Mouse (Mus musculus) lung, embryonic 16.5 days (tissue): ENCODE data around the gene Crybg3. TPM values are rescaled to one million over a fixed set of nuclear protein-coding genes. Genes with fewer than 3 reads are reported as not detected.
A peak's percentile ranks its signal among the peaks of the same experiment; 100 is the strongest.

Experiments
- ATAC-seq: fragments of 200-750 bp; cut with Nextera tagmentation; 2 replicates; pipeline ENCODE4 v1.8.0; 2017; ENCODE audit warnings: low read depth, mild to moderate bottlenecking, moderate library complexity
- H3K27ac ChIP-seq: fragments of 300-500 bp; sonication (generic); 2 replicates; pipeline ENCODE4 v1.5.1; 2014; ENCODE audit warnings: mild to moderate bottlenecking, control low read depth, low read length
- H3K27me3 ChIP-seq: fragments of 300-500 bp; sonication (generic); 2 replicates; pipeline ENCODE4 v1.6.1; 2014; ENCODE audit warnings: low read depth, low read length, mixed read lengths; ENCODE audit not compliant: control insufficient read depth, insufficient read depth
- H3K36me3 ChIP-seq: fragments of 300-500 bp; sonication (generic); 2 replicates; pipeline ENCODE4 v1.6.1; 2014; ENCODE audit warnings: low read length; ENCODE audit not compliant: control insufficient read depth, insufficient read depth
- H3K4me1 ChIP-seq: fragments of 300-500 bp; sonication (generic); replicated peaks from 2 replicates; pipeline ENCODE4 v1.6.1; 2014; ENCODE audit warnings: low read length, mixed read lengths; ENCODE audit not compliant: control insufficient read depth, insufficient read depth
- H3K4me2 ChIP-seq: fragments of 300-500 bp; sonication (generic); 2 replicates; pipeline ENCODE4 v1.6.1; 2014; ENCODE audit warnings: low read depth, low read length, control low read depth
- H3K4me3 ChIP-seq: fragments of 300-500 bp; sonication (generic); 2 replicates; pipeline ENCODE4 v1.5.1; 2014; ENCODE audit warnings: mild to moderate bottlenecking, low read length, control low read depth
- H3K9ac ChIP-seq: fragments of 300-500 bp; sonication (generic); 2 replicates; pipeline ENCODE4 v1.6.1; 2014; ENCODE audit warnings: low read length, control low read depth
- H3K9me3 ChIP-seq: fragments of 300-500 bp; sonication (generic); 2 replicates; pipeline ENCODE4 v1.6.1; 2016; ENCODE audit warnings: low read length; ENCODE audit not compliant: control insufficient read depth
- WGBS: fragments of 180-500 bp; shearing (Covaris S2); extraction: QIAGEN DNeasy Blood & Tissue Kit; methylation state at CpG from one replicate; pipeline ENCODE4 v1.1.7; 2014; 5-methylcytosine and 5-hydroxymethylcytosine counted together
- polyA plus RNA-seq: library from polyadenylated mRNA; unstranded; fragments of >200 nt; fragmentation: Nextera tagmentation; extraction: Ambion mirVana; gene quantifications from 2 replicates; pipeline ENCODE4 v1.2.1, GENCODE M21; 2015

The Crybg3 gene
- polyA plus RNA-seq: 5.5 and 6.0 TPM in 2 replicates

GRCm38 (mm10) chr16:59600311-59601251 lies at the start of gene Crybg3:
Crybg3 (minus strand) TSS chr16:59600979.
- peak within 1 kb of the TSS; percentile 56 for H3K4me2 ChIP-seq
- peak within 1 kb of the TSS; percentile 84 for H3K4me3 ChIP-seq
- H3K4me1 ChIP-seq: peaks cover 5% of the 10 kb centered on the region; the same call in 1 of the 2 replicates
- peak; percentile 98 for ATAC-seq
- no peaks in the 10 kb centered on the region for H3K27me3 ChIP-seq
- no peaks in the 10 kb centered on the region for H3K36me3 ChIP-seq
- WGBS: under 1% methylated on average over 59 of the region's 90 CpGs
- peaks cover 5% of the 10 kb centered on the region; the same call in 1 of the 2 replicates for H3K9me3 ChIP-seq
- H3K27ac ChIP-seq: peak within 1 kb of the TSS; percentile 93
- H3K9ac ChIP-seq: peak within 1 kb of the TSS; percentile 86

DNA sequence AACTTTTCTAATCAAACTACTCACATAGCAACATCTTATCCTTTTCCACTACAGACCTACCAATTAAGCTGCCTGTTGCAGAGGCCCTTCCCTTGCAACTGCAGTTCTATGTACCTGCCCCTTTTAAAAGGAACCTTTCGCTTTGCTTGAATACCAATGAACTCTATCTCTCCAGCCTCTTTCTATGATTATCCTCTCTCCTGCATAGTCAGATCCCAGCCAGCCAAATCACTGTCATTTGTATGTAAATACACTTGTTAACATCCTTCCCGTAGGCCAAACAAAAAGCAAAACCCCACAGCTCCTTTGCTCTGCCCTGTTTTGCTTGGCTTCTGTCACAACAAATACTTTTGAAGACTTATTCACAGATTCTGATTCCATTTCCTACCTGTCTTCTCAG lies 43.0 kb upstream of the Crybg3 start:
- Histone ChIP-seq H3K4me3 (no peak overlapping the region), H3K9ac (no peak overlapping the region), H3K9me3 (no peaks in the 10 kb centered on the region), H3K4me1 (no peaks in the 10 kb centered on the region), H3K27ac (no peak overlapping the region), H3K36me3 (no peaks in the 10 kb centered on the region), H3K27me3 (no peaks in the 10 kb centered on the region), H3K4me2 (no peak overlapping the region)
- 59% methylated on average over 2 of the region's 2 CpGs for WGBS
- ATAC-seq: no peak

DNA sequence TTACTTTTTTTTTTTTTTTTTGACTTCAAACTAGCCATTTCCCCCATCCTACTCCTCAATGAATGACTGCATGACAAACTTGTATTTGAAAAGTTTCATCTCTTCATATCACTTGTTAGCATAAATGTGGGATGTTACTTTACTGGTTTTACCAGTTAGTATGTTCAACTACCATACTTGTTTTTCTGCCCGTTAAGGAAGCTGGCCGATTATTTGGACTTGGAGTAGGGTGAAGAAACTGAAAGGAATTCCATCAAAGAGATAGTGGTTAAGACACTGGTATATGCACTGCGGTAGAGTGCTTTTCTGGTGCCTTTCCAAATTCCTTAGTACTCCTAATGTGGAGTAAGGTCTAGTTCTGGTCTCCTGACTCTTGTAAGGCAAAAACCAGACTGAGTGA lies 39.2 kb upstream of the Crybg3 start:
- Histone ChIP-seq H3K36me3 (no peaks in the 10 kb centered on the region), H3K9ac (no peak overlapping the region), H3K4me2 (no peak overlapping the region), H3K9me3 (no peaks in the 10 kb centered on the region), H3K4me1 (0 out of 2 replicates have a peak, but pooled peaks cover 4% of the 10 kb centered on the region), H3K27ac (no peak overlapping the region), H3K4me3 (no peak overlapping the region), H3K27me3 (no peaks in the 10 kb centered on the region)
- no peak for ATAC-seq
- WGBS: 68% methylated on average over 3 of the region's 3 CpGs

DNA sequence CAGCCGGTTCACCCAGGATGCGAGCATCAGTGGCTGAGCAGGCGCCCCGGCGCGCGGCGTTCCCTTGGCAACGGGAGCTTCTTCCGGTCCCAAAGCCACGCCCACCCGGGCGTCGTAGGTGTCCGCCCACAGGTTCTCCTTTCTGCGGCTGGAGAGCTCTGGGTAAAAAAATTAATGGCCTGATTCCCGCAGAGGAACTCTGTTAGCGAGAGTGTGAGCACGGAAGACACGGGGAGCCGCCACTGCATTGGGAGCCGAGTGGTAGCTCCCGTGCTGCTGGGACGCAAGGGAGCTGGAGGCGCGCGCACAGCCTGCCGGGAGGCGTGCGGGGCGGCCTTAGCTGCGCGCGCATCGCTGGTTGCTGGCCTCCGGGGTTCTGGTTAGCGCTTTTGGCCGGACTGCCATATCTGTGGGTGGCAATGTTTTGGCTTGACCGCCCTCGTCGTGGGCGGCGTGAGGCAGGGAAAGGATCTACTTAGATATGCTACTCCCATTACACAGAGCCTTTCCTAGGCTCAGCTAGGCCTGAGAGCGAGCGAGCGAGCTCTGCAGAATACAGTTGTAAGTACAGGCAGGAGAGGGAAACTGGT lies 38.4 kb upstream of the Crybg3 start, which contains the start of gene Arl6:
TSS of gene Arl6 (minus strand) at position 290 of the 590 bp plus-strand sequence.
- Histone ChIP-seq H3K36me3 (no peaks in the 10 kb centered on the region), H3K27me3 (no peaks in the 10 kb centered on the region), H3K27ac (peak within 1 kb of the TSS; percentile 99), H3K4me2 (peak within 1 kb of the TSS; percentile 81), H3K4me3 (peak within 1 kb of the TSS; percentile 80), H3K9me3 (no peaks in the 10 kb centered on the region), H3K4me1 (0 out of 2 replicates have a peak, but pooled peaks cover 4% of the 10 kb centered on the region), H3K9ac (peak within 1 kb of the TSS; percentile 82)
- under 1% methylated on average over 46 of the region's 46 CpGs for WGBS
- peak; percentile 99 for ATAC-seq

GRCm38 (mm10) chr16:59634598-59634997 lies 33.8 kb upstream of the Crybg3 start:
- WGBS: 83% methylated on average over 2 of the region's 2 CpGs
- H3K4me2 ChIP-seq: no peak overlapping the region
- H3K27ac ChIP-seq: no peak overlapping the region
- ATAC-seq: no peak
- no peaks in the 10 kb centered on the region for H3K27me3 ChIP-seq
- H3K4me3 ChIP-seq: no peak overlapping the region
- no peak overlapping the region for H3K9ac ChIP-seq
- no peaks in the 10 kb centered on the region for H3K9me3 ChIP-seq
- H3K36me3 ChIP-seq: no peaks in the 10 kb centered on the region
- H3K4me1 ChIP-seq: 0 out of 2 replicates have a peak, but pooled peaks cover 4% of the 10 kb centered on the region

GRCm38 (mm10) chr16:59621554-59621953 lies 20.8 kb upstream of the Crybg3 start:
- WGBS: 93% methylated on average over 2 of the region's 2 CpGs
- no peak for ATAC-seq

DNA sequence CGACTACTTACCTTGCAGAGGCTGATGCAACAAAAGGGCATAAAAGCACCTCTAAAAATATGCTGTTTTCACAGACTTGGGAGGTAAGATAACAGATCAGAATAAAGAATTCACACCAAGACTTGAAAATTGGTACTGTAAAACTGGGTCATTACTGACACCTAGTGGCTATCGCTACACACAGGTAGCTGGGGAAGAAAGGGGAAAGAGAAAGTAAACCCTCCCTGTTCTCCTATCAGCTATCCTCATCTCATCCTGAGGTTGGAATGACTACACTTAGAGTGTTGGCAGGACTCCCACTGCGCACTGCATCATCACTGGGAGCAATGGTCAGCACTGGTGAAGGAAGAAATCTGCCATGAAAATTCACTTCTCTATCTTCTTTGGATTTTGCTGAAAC lies 16.4 kb upstream of the Crybg3 start:
- no peak for ATAC-seq

More at GRCm38 (mm10) chr16:59621554-59621953, 20.8 kb upstream of the Crybg3 start:
- Histone ChIP-seq H3K27ac (no peak overlapping the region), H3K27me3 (no peaks in the 10 kb centered on the region), H3K4me1 (no peaks in the 10 kb centered on the region), H3K4me3 (no peak overlapping the region), H3K9ac (no peak overlapping the region), H3K9me3 (no peaks in the 10 kb centered on the region), H3K36me3 (no peaks in the 10 kb centered on the region), H3K4me2 (no peak overlapping the region)

GRCm38 (mm10) chr16:59615675-59616074 lies 14.9 kb upstream of the Crybg3 start:
- H3K4me2 ChIP-seq: no peak overlapping the region
- ATAC-seq: no peak
- no peaks in the 10 kb centered on the region for H3K4me1 ChIP-seq
- no peaks in the 10 kb centered on the region for H3K36me3 ChIP-seq
- H3K9ac ChIP-seq: no peak overlapping the region
- H3K9me3 ChIP-seq: no peaks in the 10 kb centered on the region
- H3K27me3 ChIP-seq: no peaks in the 10 kb centered on the region
- no peak overlapping the region for H3K27ac ChIP-seq
- 66% methylated on average over 3 of the region's 3 CpGs for WGBS
- no peak overlapping the region for H3K4me3 ChIP-seq

More for the DNA sequence above, 16.4 kb upstream of the Crybg3 start:
- Histone ChIP-seq H3K36me3 (no peaks in the 10 kb centered on the region), H3K4me2 (no peak overlapping the region), H3K27ac (no peak overlapping the region), H3K4me3 (no peak overlapping the region), H3K9me3 (no peaks in the 10 kb centered on the region), H3K9ac (no peak overlapping the region), H3K4me1 (no peaks in the 10 kb centered on the region), H3K27me3 (no peaks in the 10 kb centered on the region)
- 26% methylated on average over 3 of the region's 3 CpGs for WGBS

DNA sequence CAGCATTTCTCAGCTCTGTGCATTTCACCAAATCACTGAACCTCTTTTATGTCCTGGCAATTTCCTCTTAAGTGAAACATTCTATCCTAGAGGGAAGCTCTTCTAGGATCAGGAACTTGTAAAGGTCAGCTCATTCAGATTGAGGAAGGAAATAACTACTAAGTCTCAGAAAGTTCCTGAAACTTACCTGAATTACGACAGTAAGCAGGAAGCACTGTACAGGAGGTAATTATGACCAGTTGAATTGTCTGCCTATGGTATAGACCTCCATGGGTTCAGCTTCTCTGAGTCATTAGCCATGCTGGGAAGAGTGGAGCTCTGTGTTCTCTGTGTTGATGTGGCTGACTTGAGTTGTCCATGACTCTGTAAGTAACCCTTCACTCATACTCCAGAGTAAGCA lies 10.0 kb upstream of the Crybg3 start:
- H3K4me3 ChIP-seq: no peak overlapping the region
- H3K9ac ChIP-seq: no peak overlapping the region
- no peak overlapping the region for H3K4me2 ChIP-seq
- no peak overlapping the region for H3K27ac ChIP-seq
- no peaks in the 10 kb centered on the region for H3K27me3 ChIP-seq
- H3K9me3 ChIP-seq: no peaks in the 10 kb centered on the region
- 72% methylated on average over 1 of the region's 1 CpGs for WGBS
- ATAC-seq: no peak
- no peaks in the 10 kb centered on the region for H3K4me1 ChIP-seq
- H3K36me3 ChIP-seq: no peaks in the 10 kb centered on the region
